Mouse (Mus musculus) spleen, postnatal 36 days (tissue): ENCODE data around the gene Gm2a.
"Not testable (repeated sequence)": the region's sequence is repeated elsewhere in the genome, so short reads cannot be mapped to it uniquely, and the experiment has no call there.

ENCODE experiments used
- DNase-seq, 2 experiments: peaks; one replicate each; pipeline ENCODE4 v3.0.0; 2022; ENCODE audit warnings: low spot score in 2 of 2, mixed read lengths in 1 of 2

Gene Gm2a

DNA sequence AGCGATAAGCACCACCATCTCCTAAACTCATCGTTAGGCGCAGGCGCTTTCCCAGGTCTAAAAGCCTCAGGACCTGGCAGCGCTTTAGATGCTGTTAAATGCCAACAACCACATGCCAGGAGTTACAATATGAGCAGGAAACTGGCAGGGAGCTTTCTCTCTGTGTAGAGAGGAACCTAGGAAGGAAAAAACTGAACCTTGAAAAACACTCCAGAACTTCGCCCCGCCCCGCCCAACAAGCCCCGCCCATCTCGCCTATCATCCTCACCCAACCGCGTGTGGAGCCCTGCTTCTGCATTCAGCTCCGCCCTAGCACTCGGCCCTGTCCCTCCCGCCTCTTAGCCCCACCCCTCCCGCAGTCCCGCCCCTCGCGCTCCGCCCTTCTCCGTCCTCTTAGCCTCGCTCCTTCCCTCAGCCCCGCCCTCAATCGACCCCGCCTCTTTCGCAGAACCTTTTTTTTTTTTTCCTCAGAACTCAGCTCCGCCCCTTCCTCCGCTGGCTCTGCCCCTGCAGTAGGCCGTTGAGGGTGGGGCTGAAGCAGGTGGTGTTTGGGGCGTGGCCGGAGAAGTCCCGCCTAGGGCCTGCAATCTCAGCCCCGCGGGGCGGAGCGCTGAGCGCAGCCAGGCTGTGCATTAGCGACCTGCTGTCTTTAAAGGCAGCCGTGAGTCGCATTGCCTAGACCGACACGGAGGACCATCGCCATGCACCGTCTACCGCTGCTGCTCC is at the start of gene Gm2a:
Gene Gm2a, plus strand, starts transcription at position 653 of the 726 bp plus-strand sequence.
- peak; percentile 98 to 99 for DNase-seq

DNA sequence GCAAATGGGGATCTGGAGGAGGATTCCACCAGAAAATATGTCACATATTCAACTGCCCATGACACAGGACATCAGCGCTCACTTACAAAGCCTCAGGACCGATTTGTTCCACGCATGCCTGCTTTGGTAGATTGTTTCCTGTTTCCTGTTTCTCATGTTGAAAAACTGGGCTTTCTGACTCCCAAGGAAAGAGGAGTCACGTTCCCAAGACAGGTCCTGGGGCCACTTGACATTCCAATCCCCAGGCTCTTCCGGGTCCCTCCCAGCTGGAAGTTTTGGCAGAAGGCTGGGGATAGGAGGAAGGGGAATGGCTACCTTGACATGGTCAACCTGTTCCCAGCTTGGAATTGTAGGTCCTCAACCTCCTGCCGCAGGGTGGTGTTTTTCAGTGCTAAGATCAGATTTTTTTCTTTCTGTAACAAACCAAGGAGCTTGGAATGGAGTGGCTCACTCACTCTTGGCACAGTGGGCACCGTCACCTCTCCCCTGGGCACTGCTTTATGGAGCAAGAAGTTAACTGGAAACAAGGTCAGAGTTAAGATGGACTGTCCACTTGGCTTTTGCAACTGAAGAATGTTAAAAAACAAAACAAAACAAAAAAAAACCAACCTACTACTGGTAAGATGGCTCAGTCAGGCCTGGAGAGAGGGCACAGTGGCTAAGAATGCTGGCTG is 46.9 kb upstream of the Gm2a start:
- DNase-seq = no peak

DNA sequence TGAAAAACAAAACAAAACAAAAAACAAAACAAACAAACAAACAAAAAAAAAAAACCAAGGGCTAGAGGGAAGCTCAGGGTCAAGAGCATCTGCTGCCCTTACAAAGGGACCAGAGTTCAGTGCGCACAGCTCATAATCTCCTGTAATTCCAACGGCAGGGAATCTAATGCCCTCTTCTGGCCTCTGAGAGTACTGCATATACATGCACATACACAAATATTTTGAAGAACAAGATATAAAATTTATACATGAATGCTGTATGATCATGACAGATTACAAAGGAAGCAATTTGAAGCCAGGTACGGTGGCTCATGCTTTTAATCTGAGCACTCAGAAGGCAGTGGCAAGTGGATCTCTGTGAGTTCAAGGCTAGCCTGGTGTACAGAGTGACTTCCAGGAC is 40.4 kb upstream of the Gm2a start:
- no peak for DNase-seq

DNA sequence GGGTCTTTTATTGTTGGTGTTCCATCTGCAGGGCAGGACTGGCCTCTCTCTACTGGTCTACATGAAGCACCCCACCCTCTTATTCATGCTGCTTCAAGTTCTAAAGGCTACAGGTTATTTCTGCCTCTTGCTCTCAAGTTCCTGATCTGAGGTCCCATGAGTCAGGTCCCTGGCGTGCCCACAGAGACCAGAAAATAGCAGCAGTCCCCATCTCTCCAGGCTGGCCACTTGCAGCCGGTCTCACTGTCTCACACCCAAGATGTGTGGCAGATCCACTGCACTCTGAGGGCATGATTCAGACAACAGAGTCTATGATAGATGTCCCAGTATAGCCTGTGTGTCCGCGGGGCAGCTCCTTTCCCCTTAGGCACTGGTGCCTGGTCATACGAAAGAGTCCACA is 37.1 kb upstream of the Gm2a start:
- DNase-seq = no peak

DNA sequence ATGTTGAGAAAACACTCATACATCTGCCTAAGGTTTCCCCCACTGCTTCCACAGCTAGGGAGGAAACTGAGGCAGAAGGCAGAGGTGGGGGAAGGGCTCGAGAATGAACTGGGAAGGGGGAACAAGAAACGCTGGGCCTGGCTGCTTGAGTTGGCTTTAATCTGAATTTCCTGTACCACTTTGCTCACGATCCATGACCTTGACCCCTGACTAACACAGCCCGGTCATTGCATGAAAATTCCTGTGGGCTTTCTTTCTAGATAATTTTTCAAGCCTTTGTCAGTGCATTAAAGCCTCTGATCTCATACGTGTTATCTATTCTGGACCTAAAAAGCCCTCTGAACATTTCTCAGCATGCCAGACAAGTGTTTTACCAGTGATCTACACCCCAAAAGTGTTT is 35.1 kb upstream of the Gm2a start:
- no peak for DNase-seq

DNA sequence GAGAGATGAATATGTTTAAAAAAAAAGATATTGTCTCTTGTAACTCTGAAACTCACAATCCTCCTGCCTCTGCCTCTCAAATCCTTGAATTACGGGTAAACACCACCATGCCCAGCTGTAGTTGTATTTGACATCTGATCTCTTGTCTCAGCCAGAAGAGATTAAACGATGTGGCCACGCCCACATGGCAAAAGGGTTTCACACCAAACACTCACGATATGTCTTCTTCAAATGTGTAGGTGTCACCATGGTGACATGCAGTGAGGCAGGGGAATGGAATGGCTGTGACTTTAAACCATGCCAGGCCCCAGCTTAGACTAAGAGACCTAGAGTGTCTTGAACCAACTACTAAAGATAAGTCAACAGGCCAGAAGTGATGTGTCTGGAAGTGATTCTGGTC is 31.0 kb upstream of the Gm2a start:
- no peak for DNase-seq

DNA sequence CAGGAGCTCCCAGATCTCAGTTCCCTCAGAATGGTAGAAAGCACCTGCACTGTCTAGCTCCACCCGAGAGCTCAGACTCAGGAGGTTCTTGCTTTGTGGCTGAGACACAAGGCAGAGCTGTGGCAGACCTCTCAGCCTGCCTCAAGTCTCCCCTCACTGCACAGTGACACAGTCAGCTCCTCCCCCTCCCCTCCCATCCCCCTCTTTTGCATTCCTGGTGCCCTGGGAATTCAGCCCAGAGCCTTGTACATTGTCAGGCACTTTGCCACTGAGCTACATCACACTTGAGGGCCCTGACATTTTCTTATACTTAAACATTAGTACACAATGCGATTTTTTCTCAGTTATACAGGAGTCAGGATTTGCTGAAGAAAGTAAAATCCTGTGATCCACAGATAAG is 28.9 kb upstream of the Gm2a start:
- DNase-seq = no peak

DNA sequence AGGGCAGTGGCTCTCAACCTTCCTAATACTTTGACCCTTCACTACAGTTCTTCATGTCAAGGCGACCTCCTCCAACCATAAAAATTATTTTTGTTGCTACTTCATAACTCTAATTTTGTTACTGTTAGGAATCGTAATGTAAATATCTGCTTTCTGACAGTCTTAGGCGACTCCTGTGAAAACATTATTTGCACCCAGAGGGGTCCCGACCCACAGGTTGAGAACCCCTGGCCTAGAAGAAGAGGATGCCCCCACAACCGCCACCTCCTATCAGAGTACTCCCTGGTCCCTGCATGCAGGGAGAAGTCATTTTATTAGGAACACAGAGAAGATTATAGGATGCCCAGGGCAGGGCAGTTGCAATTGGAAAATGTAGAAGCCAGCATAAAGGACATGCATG is 26.6 kb upstream of the Gm2a start:
- DNase-seq = no peak

DNA sequence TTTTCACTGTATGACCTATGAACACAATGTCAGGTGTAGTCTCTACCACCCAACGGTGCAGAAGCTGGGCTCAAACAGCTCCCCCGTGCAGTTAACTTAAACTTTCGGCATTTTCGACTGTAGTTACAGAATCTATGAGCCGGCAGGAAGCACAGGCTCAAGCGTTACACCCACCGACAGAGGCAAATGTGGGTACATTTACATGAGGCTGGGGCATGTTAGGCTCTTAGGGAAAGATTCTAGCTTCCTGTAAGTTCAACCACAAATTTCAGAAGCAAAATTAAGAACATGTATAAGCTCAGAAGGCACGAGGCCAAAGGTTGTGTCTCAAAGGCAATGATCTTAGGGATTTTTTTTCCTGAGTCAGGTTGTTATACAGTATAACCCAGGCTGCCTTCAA is 25.4 kb upstream of the Gm2a start:
- peak; percentile 72 to 74 for DNase-seq

DNA sequence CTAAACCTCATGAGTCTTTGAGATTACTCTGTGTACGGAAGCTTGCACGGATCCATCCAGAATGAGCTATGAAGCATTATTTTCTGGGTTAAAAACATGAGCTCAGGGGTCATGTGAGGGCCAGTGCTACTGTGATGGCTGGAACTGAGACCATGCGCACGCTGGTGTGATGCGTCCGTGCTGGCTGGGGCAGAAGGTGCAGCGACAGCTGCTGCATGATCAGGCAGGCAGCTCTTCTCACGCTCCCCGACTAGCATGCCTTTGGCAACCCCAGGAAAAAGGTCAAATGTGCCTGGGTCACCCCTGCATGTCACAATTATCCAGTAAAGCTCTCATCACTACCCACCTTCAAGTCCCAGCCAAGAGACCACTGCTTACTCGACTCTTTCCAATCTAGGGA is 24.7 kb upstream of the Gm2a start:
- DNase-seq = no peak

DNA sequence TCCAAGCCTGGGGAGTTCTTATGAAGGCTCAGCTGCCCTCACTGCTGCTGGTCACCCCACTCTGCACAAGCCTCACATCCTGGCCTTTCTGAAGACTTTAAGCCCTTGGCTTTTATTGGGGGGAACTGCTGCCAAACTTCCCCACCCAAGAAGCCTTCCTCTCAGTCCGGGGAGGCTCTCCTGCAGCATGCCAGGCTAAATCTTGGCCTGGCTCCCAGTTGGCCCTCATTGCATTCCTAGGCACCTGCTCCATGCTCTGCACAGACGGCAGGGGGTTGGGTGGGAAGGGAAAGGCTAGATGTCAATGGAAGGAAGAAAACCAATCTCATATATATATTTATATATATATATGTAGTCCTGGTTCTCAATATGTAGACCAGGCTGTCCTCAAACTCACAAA is 22.3 kb upstream of the Gm2a start:
- no peak for DNase-seq

DNA sequence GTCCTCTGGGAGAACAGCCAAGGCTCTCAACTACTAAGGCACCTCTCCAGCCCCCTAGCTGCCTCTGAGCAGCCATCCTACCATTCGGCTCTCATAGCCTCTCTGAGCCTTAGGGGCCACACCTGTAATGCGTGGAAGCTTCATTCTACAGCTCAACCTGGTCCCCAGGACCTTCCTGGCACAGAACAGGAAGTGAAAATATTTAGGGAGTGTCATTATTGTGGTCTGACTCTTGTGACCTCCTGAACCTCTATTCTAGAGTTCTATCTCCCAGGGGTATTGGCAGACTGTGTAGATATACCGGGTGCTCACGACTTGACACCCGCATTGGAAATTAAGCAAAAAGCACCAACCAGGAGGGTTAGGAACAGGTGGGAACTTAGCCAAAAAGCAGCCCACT is 21.7 kb upstream of the Gm2a start:
- DNase-seq = peak; percentile 34 to 56

DNA sequence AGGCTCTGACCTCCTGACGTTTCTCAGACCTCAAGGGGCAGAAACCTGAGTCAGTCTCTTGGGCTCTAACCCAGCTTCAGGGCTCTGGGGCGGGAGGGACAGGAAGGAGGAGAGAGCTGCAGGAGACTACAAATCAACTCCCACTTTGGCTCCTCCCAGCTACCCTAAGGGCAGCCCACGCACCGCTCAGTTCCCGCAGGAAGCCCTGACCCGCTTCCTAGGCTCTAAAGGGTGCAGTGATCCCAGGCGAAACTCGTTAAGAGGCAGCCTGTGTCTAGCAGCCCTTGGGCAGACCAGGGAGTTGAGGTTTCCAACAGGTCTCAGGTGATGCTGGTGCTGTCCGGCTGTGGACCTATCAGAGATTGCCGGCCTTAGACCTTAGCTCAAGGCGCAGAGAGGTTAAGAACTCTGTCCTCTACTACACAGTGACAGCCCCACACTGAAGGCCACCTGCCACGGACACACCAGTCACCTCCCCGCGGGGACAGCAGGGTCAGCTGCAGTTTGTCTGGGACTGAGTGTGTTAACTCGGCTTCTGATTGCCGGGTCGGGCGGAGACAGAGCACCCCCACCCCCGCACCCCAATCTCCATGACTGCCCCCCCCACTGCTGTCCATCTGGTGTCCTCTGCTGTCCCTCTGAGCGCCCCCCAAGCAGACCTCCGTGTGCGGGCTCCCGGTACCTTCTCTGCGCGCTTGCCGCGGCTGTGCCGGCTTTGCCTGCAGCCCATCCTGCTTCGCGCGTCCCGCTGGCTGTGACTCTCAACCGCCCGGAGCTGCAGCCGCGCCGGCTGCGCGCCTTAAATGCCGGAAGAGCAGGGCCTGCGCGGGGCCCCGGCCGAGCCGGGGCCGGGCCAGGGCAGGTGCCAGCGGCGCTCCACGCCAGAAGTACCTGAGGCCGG is 20.3 kb upstream of the Gm2a start, which contains the start of gene Ccdc69:
Gene Ccdc69, minus strand, starts transcription at position 801 of the 901 bp plus-strand sequence.
- DNase-seq = peak; percentile 68 to 69

DNA sequence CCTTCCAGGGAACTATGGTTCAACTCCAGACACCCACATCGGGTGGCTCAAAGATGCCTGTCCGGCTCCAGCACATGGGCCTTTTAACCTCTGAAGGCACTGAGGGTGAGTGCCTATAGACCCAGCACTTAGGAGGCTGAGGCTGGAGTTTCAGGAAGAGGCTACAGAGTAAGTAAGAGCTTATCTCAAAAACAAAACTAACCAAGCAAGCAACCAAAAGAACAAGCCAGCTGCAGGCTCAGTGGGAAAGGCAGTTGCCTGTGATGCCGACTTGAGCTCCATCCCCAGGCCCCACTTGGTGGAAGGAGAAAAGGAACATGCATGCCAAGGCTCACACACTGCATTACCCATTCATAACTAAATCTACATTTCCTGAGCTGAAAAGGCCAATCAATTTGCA is 19.4 kb upstream of the Gm2a start:
- no peak for DNase-seq

DNA sequence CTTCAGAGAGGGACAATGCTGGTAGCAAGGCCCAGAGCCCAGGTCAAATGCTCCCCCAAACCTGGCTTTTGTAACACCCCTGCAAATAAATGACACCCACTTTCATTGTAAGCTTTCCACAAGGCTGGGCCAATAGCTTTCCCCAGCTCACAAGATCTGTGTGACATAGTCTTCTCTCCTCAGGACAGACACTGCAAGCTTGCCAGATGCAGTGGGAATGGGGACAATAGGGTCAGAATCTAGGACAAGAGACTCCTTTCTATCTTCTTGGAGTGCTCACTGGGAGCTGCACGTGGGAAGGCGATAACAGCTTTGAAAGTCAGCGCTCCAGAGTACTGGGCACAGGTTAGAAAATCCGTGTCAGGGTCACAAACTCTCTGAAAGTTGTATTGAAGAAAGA is 18.7 kb upstream of the Gm2a start:
- no peak for DNase-seq

DNA sequence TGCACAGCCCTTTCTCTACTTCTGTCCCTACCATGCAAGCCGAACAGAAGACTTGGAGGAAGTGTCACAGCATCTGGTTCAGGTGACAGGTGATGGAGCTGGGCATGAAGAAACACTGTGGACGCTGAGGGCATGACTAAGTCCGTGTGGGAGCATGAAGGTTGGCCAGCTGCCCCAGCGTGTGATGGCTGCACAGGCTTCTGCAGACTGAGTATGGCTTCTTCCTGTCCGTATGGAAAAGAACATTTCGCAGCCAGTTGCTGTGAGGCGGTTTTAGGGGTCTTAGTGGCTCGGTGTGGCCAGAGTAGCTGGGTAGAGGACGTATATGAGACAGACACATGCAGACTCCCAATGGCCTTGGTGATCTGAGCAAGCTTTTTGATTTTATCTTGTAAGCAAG is 16.7 kb upstream of the Gm2a start:
- no peak for DNase-seq

DNA sequence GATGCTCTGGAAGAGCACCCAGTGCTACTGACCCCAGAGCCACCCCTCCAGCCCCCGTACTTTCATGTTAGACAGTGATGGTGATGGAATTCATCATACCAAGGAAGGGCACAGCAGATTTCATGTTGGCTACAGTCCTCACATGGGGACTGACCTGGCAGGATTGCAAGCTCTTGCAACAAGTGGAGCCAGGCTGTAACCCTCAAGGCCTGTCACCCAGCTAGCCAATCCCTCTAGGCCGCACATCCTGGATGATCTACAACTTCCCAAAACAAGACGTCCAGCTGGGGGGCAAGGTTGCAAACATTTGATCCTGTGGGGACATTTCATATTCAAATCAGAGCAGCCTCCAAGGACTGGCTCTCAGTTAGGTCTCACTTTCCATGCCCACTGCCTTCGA is 13.3 kb upstream of the Gm2a start:
- no peak for DNase-seq

DNA sequence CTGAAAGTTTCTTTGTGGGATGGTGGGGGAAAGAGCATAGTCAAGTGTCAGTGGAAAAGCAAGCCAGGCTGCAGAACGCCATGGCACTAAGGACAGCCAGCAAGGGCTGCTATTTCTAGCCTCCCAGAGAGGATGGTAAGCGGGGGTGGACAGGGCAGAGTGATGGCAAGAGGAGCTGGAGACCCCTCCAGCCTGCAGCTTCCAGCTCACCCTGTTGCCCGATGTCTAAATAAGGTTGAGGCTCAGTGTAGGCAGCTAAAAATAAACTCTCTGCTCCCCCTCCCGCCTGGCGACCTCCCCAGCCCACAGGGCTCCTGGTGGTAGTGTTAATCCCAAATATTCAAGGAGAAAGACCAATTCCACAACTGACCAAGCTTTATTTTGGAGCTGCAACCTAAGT is 12.5 kb upstream of the Gm2a start:
- DNase-seq = no peak

DNA sequence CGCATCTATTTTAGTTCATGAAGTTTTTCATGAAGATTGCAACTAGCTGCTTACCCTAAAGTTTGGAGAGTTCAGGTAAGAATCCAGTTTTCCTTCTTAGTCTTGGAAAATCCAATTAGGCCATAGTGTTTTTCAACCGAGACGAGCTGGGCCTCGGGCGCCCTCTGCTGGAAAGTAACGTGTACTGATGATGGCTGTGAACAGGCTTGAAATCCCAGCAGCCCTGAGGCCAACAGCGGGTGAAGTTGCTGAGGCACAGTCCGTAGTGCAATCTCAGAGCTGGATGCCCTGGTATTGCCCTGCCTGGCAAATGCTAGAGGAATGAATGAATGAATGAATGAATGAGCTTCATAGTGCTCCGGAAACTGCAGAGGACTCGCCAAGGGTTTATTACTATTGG is 10.9 kb upstream of the Gm2a start:
- DNase-seq = peak in 1 of 2 experiments; percentile 43

DNA sequence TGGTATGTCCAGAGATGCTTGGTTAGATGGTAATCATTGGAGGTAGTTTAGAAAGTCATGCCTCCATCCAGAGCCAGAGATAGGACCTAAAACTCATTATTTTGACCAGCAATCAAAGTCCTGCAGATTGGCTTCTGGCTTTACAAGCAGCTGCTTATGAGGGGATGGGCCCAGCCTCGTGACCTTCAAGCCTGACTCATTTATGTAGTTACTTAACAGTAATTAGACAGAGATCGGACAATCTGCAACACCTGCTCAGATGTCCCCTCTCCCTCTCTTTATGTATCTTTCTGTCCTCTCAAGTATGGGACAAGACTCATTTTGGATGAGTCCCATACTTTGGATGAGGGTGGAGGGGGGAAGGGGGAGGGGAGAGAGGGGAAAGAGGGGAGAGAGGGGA is 8.0 kb upstream of the Gm2a start:
- DNase-seq = no peak

DNA sequence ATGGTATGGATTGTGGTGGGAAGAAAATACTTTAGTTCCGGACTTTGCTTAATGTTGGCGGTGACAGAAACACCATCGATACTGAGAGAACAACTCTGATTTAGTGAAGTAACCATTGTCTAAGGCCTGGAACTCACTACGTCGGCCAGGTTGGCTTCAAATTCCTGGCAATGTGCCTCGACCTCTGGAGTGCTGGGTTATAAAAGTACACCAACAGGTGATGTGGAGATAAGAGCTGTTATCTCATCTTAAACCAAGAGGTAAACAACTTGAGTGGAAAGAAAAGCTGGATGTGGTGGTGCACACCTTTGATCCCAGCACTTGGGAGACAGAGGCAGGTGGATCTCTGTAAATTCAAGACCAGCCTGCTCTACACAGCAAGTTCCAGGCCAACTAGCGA is 4.8 kb upstream of the Gm2a start:
- DNase-seq = no peak

DNA sequence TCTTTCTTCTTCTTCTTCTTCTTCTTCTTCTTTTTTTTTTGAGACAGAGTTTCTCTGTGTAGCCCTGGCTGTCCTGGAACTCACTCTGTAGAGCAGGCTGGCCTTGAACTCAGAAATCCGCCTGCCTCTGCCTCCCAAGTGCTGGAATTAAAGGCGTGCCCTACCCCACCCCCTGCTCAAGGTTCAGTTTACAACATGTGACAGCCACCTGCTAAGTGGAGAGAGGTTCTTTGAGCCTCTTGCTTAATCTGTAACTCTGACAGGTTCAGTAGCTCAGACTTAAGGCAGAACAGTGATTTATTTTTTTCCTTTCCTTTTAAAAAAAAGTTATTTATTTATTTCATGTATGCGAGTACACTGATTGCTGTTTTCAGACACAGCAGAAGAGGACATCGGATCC is 1.6 kb upstream of the Gm2a start:
- not testable (repeated sequence) for DNase-seq
